Mouse (Mus musculus): ENCODE results near the gene Slc5a5.

GRCm38 (mm10) chr8:70925754-70926153 is 33.2 kb upstream of the Slc5a5 start:
- TF ChIP-seq EP300 (IDR thresholded peaks at IDR 0.05; ENCODE audit: insufficient read depth, low read depth, low read length) (no peak), CTCF (IDR thresholded peaks at IDR 0.05) (no peak), POLR2A (IDR thresholded peaks at IDR 0.05; ENCODE audit: insufficient read depth, low read depth, low read length) (no peak)

Measured in heart, adult 2 months (tissue).